Mouse (Mus musculus) spleen, adult 2 months (tissue): ENCODE results near the gene Eln. TPM values are rescaled to one million over a fixed set of nuclear protein-coding genes. Genes with fewer than 3 reads are reported as not detected.

Experiments used
- DNase-seq, 2 experiments: peaks; one replicate each; pipeline versions ENCODE4 v3.0.0 to v3.0.0-alpha.2; 2012 to 2021; ENCODE audit warnings: low spot score in 2 of 2, low read depth in 1 of 2
- H3K27ac ChIP-seq: fragments of 200-500 bp; 2 replicates; pipeline ENCODE4 v1.5.1; 2012; ENCODE audit warnings: low read length, inconsistent platforms; ENCODE audit not compliant: insufficient read depth
- H3K27me3 ChIP-seq: fragments of 200-500 bp; 2 replicates; pipeline ENCODE4 v1.6.1; 2012; ENCODE audit warnings: mild to moderate bottlenecking, moderate library complexity, low read length, inconsistent platforms; ENCODE audit not compliant: control insufficient read depth, insufficient read depth
- H3K36me3 ChIP-seq: fragments of 200-500 bp; 2 replicates; pipeline ENCODE4 v1.6.1; 2012; ENCODE audit warnings: mild to moderate bottlenecking, low read length, inconsistent platforms; ENCODE audit not compliant: control insufficient read depth, insufficient read depth
- H3K4me1 ChIP-seq: fragments of 200-500 bp; 2 replicates; pipeline ENCODE4 v1.6.1; 2011; ENCODE audit warnings: inconsistent platforms; ENCODE audit not compliant: control insufficient read depth, insufficient read depth, insufficient read length
- H3K4me3 ChIP-seq: fragments of 200-500 bp; 2 replicates; pipeline ENCODE4 v1.5.1; 2011; ENCODE audit warnings: mild to moderate bottlenecking, inconsistent platforms; ENCODE audit not compliant: insufficient read depth, insufficient read length; ENCODE audit errors: extremely low read depth
- CTCF ChIP-seq: fragments of 200-500 bp; IDR thresholded peaks from 2 replicates; pipeline ENCODE4 v1.5.1; 2011; ENCODE audit warnings: mild to moderate bottlenecking, inconsistent platforms; ENCODE audit not compliant: insufficient read depth, insufficient read length, insufficient replicate concordance; ENCODE audit errors: extremely low read depth
- POLR2A ChIP-seq: fragments of 200-500 bp; IDR thresholded peaks from 2 replicates; pipeline ENCODE4 v1.6.1; 2011; ENCODE audit warnings: low read depth, low read length, inconsistent platforms
- WGBS: fragments of 180-500 bp; shearing (Covaris S2); methylation state at CpG from one replicate; pipeline ENCODE4 v1.1.7; 2018; 5-methylcytosine and 5-hydroxymethylcytosine counted together
- polyA plus RNA-seq: library from polyadenylated mRNA; depleted of rRNA; stranded (reverse); fragments of >200 nt; gene quantifications from 2 replicates; pipeline ENCODE4 v1.2.3, GENCODE M21; 2012; rRNA removed

Eln gene
- 39.4 and 41.9 TPM in 2 replicates for polyA plus RNA-seq

DNA sequence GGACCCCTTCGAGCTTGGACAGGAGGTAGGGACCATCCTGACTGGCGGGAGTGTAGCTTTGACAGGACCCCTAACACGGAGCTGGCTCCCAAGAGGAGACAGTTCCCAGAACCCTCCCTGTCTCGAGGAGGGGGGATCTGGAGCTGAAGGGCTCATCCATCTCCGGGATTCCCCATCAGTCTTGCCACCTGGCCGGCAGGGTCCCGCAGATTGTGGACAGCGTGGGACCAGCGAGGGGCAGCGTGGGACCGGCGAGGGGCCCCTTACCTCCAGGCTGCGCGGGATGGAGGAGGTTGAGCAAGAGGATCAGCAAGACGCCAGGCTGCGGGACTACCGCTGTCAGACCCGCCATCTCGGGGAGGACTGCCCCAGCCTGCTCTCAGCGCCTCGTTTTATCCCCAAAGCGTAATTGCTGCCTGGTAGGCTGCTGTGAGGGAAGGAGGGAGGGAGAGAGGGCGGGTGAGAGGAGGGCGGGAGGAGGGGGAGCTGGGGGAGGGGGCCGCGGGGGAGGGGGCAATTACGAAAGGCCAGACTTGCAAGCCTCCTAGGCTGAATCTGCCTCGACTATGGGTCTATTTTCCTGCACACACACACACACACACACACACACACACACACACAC lies at the start of gene Eln:
Gene Eln, minus strand, starts transcription at position 434 of the 622 bp plus-strand sequence.
- TF ChIP-seq CTCF (no peak), POLR2A (no peak)
- 8% methylated on average over 22 of the region's 28 CpGs for WGBS
- H3K27ac ChIP-seq, result peak within 1 kb of the TSS; percentile 53; the same call in 1 of the 2 replicates
- no peaks in the 10 kb centered on the region for H3K4me1 ChIP-seq
- DNase-seq, result no peak
- H3K36me3 ChIP-seq, result no peaks in the 10 kb centered on the region
- peak within 1 kb of the TSS; percentile 31; the same call in 1 of the 2 replicates for H3K4me3 ChIP-seq
- H3K27me3 ChIP-seq, result 0 out of 2 replicates have a peak, but pooled peaks cover 1% of the 10 kb centered on the region

- Histone ChIP-seq H3K36me3 (no peaks in the 10 kb centered on the region), H3K4me1 (no peaks in the 10 kb centered on the region), H3K27me3 (no peaks in the 10 kb centered on the region), H3K27ac (no peak overlapping the region), H3K4me3 (no peak overlapping the region)
- TF ChIP-seq POLR2A (no peak), CTCF (no peak)
- WGBS, result 88% methylated on average over 15 of the region's 15 CpGs
- DNase-seq, result no peak
Observed at GRCm38 (mm10) chr5:134790080-134790995, 43.2 kb upstream of the Eln start.

DNA sequence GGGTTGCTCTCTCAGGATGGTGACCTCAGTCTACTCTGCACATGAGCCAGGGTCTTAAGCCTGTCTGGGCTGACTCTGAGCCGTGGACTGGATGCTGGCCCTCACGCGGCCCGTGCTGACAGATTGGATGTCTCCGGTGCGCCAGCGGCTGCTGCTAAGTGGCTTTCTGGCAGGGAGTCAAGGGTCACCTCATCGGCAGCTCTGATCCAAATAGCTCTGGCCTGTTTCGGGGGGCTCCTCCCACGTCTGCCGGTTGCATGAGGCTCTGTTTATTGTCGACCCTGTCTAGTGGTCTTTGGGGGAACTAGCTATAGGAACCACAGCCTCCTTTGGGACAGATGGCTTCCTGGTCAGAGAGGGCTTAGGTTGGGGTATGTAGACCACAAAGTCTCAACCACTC lies 41.1 kb upstream of the Eln start:
- Histone ChIP-seq H3K36me3 (no peaks in the 10 kb centered on the region), H3K27me3 (no peaks in the 10 kb centered on the region), H3K27ac (no peak overlapping the region), H3K4me3 (no peak overlapping the region), H3K4me1 (no peaks in the 10 kb centered on the region)
- 20% methylated on average over 12 of the region's 12 CpGs for WGBS
- no peak for DNase-seq
- no peak for TF ChIP-seq POLR2A

DNA sequence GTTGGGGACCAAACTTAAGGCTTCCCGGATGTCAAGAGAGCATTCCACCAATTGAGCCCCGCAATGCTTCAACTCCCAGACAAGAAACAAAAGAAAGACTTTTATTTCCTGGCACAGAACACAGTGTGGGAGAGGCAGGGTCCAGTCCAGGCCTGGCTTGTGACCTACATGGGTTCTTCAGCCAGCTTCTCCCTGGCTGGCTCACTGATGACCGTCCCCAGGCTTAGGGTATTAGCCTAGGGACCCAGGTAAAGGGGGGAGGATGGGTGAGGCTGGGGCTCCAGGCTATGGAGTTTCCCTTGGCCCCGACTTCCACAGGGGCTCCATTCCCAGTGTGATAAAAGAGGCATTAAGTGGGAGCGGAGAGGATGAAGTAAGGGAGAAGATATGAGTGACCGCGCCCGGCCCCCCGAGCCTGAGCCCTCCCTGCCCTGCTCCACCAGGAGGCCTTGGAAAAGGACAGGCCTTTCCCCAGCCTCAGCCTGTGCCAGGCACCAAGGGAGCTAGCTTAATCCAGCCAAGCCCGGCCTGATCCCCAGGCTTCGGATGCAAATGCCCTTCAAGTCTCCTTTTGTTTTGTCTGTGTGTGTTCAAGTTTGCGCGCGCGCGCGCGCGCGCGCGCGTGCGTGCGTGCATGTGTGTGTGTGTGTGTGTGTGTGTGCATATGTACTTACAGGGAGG lies 38.7 kb upstream of the Eln start:
- 92% methylated on average over 25 of the region's 25 CpGs for WGBS
- Histone ChIP-seq H3K4me3 (no peak overlapping the region), H3K27me3 (no peaks in the 10 kb centered on the region), H3K27ac (no peak overlapping the region), H3K4me1 (no peaks in the 10 kb centered on the region), H3K36me3 (no peaks in the 10 kb centered on the region)
- no peak for DNase-seq
- TF ChIP-seq CTCF (no peak), POLR2A (no peak)

DNA sequence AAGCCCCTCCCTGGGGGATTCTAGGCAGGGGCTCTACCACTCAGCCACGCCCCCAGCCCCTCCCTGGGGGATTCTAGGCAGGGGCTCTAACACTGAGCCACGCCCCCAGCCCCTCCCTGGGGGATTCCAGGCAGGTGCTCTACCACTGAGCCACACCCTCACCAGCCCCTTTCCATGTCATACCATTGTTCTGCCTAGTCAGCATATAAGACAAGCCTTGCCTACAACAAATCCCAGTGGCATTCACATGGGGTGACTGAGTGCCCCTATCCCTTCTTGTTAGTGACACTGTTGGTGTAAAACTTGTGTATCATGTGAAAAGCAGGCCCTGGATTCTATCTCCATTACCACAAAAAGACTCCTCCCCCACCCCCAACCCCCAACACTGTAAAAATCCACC lies 36.7 kb upstream of the Eln start:
- no peak for DNase-seq
- H3K4me3 ChIP-seq, result no peak overlapping the region
- H3K36me3 ChIP-seq, result no peaks in the 10 kb centered on the region
- no peaks in the 10 kb centered on the region for H3K27me3 ChIP-seq
- 53% methylated on average over 2 of the region's 2 CpGs for WGBS
- H3K4me1 ChIP-seq, result no peaks in the 10 kb centered on the region
- no peak overlapping the region for H3K27ac ChIP-seq
- TF ChIP-seq CTCF, result no peak
- no peak for TF ChIP-seq POLR2A

DNA sequence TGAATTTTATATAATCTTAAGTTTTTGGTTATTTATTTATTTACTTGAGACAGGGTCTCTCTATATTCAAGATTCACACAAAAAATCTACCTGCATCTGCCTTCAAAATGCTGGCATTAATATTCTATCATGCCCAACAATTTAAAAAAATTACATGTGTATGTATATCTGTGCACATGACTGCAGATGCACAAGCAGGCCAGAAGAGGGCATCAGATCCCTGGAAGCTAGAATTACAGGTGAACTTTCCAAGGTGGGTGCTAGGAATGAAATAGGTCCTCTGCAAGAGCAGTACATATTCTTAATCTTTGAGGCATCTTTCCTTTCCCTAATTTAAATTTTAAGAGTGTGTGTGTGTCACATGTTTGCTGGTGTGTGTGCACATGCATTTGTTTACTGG lies 33.8 kb upstream of the Eln start:
- TF ChIP-seq POLR2A, result no peak
- TF ChIP-seq CTCF, result no peak
- H3K4me1 ChIP-seq, result no peaks in the 10 kb centered on the region
- H3K4me3 ChIP-seq, result no peak overlapping the region
- no peaks in the 10 kb centered on the region for H3K36me3 ChIP-seq
- no peaks in the 10 kb centered on the region for H3K27me3 ChIP-seq
- DNase-seq, result no peak
- H3K27ac ChIP-seq, result no peak overlapping the region
